Mouse (Mus musculus) monocyte, adult 5-6 weeks (primary cell): ENCODE data around the gene Pilrb1. TPM values are rescaled to one million over a fixed set of nuclear protein-coding genes. Genes with fewer than 3 reads are reported as not detected.
A peak's percentile ranks its signal among the peaks of the same experiment; 100 is the strongest.
"Not testable (repeated sequence)": the region's sequence is repeated elsewhere in the genome, so short reads cannot be mapped to it uniquely, and the experiment has no call there.

Experiments used
- ATAC-seq: fragments of 153-309, 156-312 bp; replicated peaks from 2 replicates; pipeline ENCODE4 v1.8.0; 2017; ENCODE audit warnings: mild to moderate bottlenecking; ENCODE audit not compliant: low TSS enrichment, insufficient number of reproducible peaks, severe bottlenecking, poor library complexity, low FRiP score
- total RNA-seq: library from RNA; stranded (forward); fragments of 200-1000, 200-491, 200-594 nt; gene quantifications from 3 replicates; pipeline ENCODE4 v1.2.3, GENCODE M21; 2017

The Pilrb1 gene
- total RNA-seq: 98.4 to 185 TPM (median 149 TPM) in 3 replicates

- peak; percentile 89 for ATAC-seq
Measured at GRCm38 (mm10) chr5:137857960-137858710, at the start of gene Pilrb1. TSS of gene Pilrb1 (minus strand) at chr5:137858106.

GRCm38 (mm10) chr5:137897812-137898211, 39.9 kb upstream of the Pilrb1 start:
- ATAC-seq: no peak

GRCm38 (mm10) chr5:137892954-137893353, 35.0 kb upstream of the Pilrb1 start:
- no peak for ATAC-seq

- no peak for ATAC-seq
Measured at GRCm38 (mm10) chr5:137887666-137888065, 29.8 kb upstream of the Pilrb1 start.

GRCm38 (mm10) chr5:137885894-137886293, 28.0 kb upstream of the Pilrb1 start:
- ATAC-seq: peak; percentile 33; the same call in 1 of the 2 replicates

GRCm38 (mm10) chr5:137883345-137883744, 25.4 kb upstream of the Pilrb1 start:
- peak; percentile 70 for ATAC-seq

GRCm38 (mm10) chr5:137882922-137883321, 25.0 kb upstream of the Pilrb1 start:
- peak; percentile 94 for ATAC-seq

- 0 out of 2 replicates have a peak, but pooled peaks have one; percentile 32 for ATAC-seq
Measured at GRCm38 (mm10) chr5:137877860-137878259, 20.0 kb upstream of the Pilrb1 start.

- no peak for ATAC-seq
Measured at GRCm38 (mm10) chr5:137875054-137875453, 17.1 kb upstream of the Pilrb1 start.

- ATAC-seq: not testable (repeated sequence)
Measured at GRCm38 (mm10) chr5:137872381-137872702, 14.4 kb upstream of the Pilrb1 start.

- ATAC-seq: peak; percentile 91
Measured at GRCm38 (mm10) chr5:137871644-137872380, 13.9 kb upstream of the Pilrb1 start, which contains the start of gene Pilrb2. TSS of gene Pilrb2 (minus strand) at chr5:137871815.

GRCm38 (mm10) chr5:137868600-137868999, 10.7 kb upstream of the Pilrb1 start:
- not testable (repeated sequence) for ATAC-seq

- ATAC-seq: peak; percentile 76
Measured at GRCm38 (mm10) chr5:137864008-137864407, 6.1 kb upstream of the Pilrb1 start.

GRCm38 (mm10) chr5:137856870-137857269, 1.0 kb downstream of the Pilrb1 start:
- ATAC-seq: not testable (repeated sequence)

GRCm38 (mm10) chr5:137854907-137855306, 3.0 kb downstream of the Pilrb1 start:
- ATAC-seq: not testable (repeated sequence)

GRCm38 (mm10) chr5:137850313-137850712, 7.6 kb downstream of the Pilrb1 start:
- ATAC-seq: peak; percentile 82

GRCm38 (mm10) chr5:137837110-137837509, 20.8 kb downstream of the Pilrb1 start:
- peak; percentile 57 for ATAC-seq

- no peak for ATAC-seq
Measured at GRCm38 (mm10) chr5:137836611-137837010, 21.3 kb downstream of the Pilrb1 start.

GRCm38 (mm10) chr5:137835966-137836520, 21.9 kb downstream of the Pilrb1 start, which contains the start of gene Pilra:
TSS of gene Pilra (minus strand) at chr5:137836281.
- ATAC-seq: peak; percentile 88
